Mouse (Mus musculus) lung, adult 2 months (tissue): Measurements from ENCODE around the gene Ttyh3. TPM values are rescaled to one million over a fixed set of nuclear protein-coding genes. Genes with fewer than 3 reads are reported as not detected.
"Not testable (repeated sequence)": the region's sequence is repeated elsewhere in the genome, so short reads cannot be mapped to it uniquely, and the experiment has no call there.

Experiments used
- DNase-seq: peaks from one replicate; pipeline ENCODE4 v3.0.0; 2022
- H3K4me1 ChIP-seq: fragments of 200-500 bp; 2 replicates; pipeline ENCODE4 v1.6.1; 2011; ENCODE audit warnings: low read length; ENCODE audit not compliant: control insufficient read depth, insufficient read depth
- H3K4me3 ChIP-seq: fragments of 200-500 bp; replicated peaks from 2 replicates; pipeline ENCODE3; 2011; ENCODE audit warnings: low read depth, mild to moderate bottlenecking, control low read depth, low read length; ENCODE audit errors: extremely low read depth
- CTCF ChIP-seq: fragments of 200-500 bp; IDR thresholded peaks from 2 replicates; pipeline ENCODE4 v1.5.1; 2011; ENCODE audit warnings: mild to moderate bottlenecking, low read length, control low read depth; ENCODE audit not compliant: insufficient read depth
- POLR2A ChIP-seq: fragments of 200-500 bp; IDR thresholded peaks from 2 replicates; pipeline ENCODE4 v1.6.1; 2011; ENCODE audit warnings: low read depth, mild to moderate bottlenecking, control low read depth, low read length, borderline replicate concordance; ENCODE audit errors: extremely low read depth
- WGBS: fragments of 180-500 bp; shearing (Covaris S2); methylation state at CpG from one replicate; pipeline ENCODE4 v1.1.7; 2018; 5-methylcytosine and 5-hydroxymethylcytosine counted together
- polyA plus RNA-seq: library from polyadenylated mRNA; depleted of rRNA; stranded (reverse); fragments of >200 nt; gene quantifications from 2 replicates; pipeline ENCODE4 v1.2.3, GENCODE M21; 2012

The Ttyh3 gene
- polyA plus RNA-seq, 1 experiment, result 117 TPM

DNA sequence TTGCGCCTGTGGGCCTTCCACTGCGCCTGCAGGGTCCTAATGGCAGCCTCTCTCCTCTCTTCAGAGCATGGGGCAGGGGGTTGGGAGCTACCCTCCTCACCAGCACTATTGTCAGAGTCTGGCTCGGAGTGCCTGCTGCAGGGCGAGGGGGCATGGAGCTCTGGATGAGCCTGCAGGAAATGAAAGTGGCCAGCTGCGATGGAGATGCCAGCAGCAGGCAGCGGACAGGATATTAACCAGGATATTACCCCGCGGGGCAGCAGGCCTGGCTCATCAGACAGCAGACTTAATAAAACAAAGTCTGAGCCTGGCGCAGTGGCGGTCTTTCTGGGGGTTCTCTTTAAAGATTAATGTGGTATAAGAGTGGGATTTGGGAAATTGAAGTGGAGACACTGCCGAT is 26.2 kb upstream of the Ttyh3 start:
- DNase-seq, result no peak

DNA sequence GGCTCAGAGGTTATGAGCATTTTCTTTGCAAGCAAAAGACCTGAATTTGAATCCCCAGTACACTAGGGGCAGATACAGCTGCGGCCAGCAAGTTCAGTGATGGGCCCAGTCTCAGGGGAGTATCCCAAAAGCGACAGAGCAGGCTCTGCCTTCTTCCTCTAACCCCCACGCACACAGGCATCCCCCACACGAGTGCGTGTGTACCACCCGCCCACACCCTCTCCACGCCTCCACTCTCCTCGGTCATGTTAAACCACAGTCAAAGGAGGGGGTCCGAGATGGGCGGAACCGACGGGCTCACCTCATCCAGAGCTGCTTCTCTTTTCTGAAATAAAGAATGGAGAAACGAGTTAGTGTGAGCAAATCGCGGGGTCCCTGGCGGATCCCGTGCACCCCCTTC is 25.2 kb upstream of the Ttyh3 start:
- TF ChIP-seq CTCF (no peak), POLR2A (no peak)
- Histone ChIP-seq H3K4me3 (no peak overlapping the region), H3K4me1 (no peaks in the 10 kb centered on the region)
- 88% methylated on average over 17 of the region's 17 CpGs for WGBS
- no peak for DNase-seq

More for the DNA sequence above, 26.2 kb upstream of the Ttyh3 start:
- H3K4me1 ChIP-seq, result no peaks in the 10 kb centered on the region
- no peak overlapping the region for H3K4me3 ChIP-seq
- WGBS, result 62% methylated on average over 11 of the region's 11 CpGs
- TF ChIP-seq CTCF (no peak), POLR2A (no peak)

DNA sequence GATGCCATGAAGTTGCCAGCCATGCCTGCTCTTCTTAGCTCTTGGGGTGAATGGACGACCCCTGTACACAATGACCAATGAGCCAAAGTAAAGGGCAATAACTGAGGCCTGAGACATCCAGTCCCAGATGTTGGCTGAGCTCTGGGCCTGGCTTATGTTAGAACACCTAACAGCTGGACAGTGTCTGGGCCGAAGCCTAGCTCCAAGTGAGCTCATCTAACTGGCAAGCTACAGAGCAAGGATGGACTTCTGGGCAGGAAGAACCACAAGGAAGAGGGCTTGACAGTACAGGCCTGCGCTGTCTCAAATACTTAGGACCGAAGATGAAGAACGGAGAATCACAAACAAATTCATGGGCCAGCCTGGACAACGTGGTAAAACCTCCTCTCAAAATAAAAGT is 23.8 kb upstream of the Ttyh3 start:
- DNase-seq, H3K4me1 ChIP-seq: not testable (repeated sequence)
- WGBS, result 78% methylated on average over 6 of the region's 6 CpGs

DNA sequence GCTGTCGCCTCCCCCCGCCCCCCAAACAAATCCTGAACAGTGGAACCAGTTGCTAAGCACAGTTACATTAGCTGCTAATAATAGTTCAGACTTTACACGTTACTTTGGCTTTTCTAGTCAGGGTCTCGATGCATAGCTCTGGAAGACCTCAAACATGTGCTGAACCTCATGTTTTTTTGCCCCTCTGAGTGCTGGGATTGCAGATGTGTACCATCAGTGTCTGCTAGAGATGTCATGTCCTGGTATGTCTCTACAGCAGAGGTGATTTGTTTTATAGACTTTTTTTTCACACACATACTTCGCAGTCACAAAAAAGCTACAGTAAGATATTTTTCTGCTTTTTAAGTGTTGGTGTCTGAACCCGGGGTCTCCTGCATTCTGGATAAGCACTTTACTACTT is 23.3 kb upstream of the Ttyh3 start:
- DNase-seq, result no peak
- 82% methylated on average over 6 of the region's 6 CpGs for WGBS

More for the DNA sequence above, 23.8 kb upstream of the Ttyh3 start:
- not testable (repeated sequence) for H3K4me3 ChIP-seq

DNA sequence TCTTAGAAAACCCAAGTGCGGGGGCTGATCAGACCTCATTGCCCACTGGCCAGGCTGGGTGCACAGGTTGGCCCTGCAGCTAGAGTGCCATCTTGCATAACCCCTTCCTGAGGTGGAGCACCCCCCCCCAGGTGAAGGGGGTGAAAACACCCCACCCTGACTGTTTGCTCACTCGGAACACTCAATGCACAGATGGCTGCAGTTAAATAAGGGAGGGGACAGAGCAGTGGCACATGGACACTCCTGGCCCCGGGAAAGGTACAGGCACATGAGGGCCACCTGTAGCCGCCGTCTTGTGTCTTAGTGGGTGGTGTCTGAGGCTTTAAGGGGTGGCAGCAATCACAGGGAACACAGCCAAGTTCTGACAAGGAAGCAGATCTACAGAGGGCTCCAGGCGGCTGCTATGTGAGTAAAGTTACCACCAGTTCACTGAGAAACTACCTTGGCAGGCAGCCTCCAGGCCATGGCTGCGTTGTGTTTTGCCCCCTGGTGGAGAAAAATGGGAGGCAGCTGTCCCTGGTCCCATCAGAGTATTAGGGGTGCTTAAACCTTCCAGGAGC is 14.9 kb upstream of the Ttyh3 start:
- peaks cover 8% of the 10 kb centered on the region for H3K4me1 ChIP-seq
- peak; percentile 59 for DNase-seq
- 35% methylated on average over 7 of the region's 7 CpGs for WGBS
- TF ChIP-seq POLR2A (no peak), CTCF (peak; percentile 84)
- H3K4me3 ChIP-seq, result no peak overlapping the region

More for the DNA sequence above, 23.3 kb upstream of the Ttyh3 start:
- no peaks in the 10 kb centered on the region for H3K4me1 ChIP-seq
- TF ChIP-seq CTCF (no peak), POLR2A (no peak)
- no peak overlapping the region for H3K4me3 ChIP-seq

DNA sequence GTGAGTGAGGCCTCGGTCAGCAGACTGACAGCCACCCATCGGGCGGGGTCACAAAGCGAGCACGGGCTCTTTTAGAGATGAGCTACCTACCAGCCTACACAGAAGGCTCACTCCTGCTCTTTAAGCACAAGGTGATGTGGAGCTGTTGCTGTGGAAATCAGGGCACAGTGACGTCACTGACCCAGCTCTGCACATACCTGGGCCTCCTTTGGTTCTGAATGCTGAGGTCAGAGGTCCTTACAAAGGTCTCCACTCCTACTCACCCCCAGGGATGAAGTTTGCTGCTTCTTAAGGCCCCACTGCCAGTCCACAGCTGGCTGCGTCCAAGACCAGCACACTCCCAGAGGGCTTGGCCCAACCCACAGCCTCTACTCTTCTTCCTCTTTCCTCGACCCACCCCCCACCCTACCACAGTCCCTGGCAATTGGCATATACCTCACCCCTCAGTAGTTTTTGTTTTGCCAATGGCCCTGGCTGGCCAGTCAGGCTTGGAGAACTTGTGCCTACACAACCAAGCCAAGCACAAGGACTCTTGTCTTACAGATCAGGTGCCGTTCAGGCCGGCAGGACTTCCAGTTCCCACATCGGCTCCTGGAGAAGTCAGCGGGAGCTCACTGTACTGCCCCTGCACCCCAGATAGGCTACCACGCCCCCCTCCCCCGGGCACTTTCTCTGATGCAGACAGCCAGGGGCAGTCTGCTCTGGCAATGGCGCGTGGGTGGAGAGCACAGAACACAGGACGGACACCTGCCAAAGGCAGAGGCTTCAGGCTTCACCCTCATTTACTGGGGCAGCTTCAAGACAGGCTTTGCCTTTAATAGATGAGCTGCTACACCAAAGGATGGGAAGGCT is 14.1 kb upstream of the Ttyh3 start:
- 61% methylated on average over 17 of the region's 17 CpGs for WGBS
- TF ChIP-seq CTCF (no peak), POLR2A (0 out of 2 replicates have a peak, but pooled peaks have one; percentile 6)
- DNase-seq, result no peak
- no peak overlapping the region for H3K4me3 ChIP-seq
- peaks cover 8% of the 10 kb centered on the region for H3K4me1 ChIP-seq

DNA sequence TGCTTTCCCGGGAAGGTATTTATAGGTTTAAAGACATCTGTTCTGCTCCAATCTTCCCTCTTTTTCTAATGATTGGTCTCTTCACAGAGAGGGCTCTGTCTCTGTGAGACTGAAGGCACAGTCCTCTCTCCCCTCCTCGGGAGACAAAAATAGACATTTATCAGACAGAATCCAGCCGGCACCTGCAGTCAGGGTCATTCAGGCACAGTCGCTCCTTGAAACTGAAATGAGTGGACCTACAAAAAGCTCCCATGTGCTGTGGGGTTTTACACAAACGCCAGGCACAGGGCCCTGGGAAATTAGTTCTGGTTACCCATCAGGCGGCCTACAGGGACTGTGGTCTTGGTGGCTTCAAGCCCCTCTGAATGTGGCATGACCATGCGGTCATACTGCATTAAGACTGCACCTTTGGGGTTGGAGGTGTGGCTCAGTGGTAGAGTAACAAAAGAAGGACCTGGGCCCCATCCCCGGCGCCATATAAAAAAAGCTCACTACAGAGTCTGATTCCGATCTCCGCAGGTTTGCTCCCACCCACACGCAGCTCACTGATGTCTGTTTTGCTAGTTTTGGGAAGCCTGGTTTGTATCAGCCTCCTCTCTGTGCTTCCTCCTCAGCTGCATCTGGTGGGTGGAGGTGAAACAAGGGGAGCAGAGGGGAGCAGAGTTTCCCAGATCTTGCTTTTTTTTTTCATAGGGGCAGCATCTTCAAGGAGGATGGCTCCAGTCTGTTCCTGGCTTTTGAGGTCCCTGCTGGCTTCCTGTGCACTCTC is 13.2 kb upstream of the Ttyh3 start:
- no peak overlapping the region for H3K4me3 ChIP-seq
- WGBS, result 71% methylated on average over 12 of the region's 12 CpGs
- TF ChIP-seq POLR2A (no peak), CTCF (no peak)

DNA sequence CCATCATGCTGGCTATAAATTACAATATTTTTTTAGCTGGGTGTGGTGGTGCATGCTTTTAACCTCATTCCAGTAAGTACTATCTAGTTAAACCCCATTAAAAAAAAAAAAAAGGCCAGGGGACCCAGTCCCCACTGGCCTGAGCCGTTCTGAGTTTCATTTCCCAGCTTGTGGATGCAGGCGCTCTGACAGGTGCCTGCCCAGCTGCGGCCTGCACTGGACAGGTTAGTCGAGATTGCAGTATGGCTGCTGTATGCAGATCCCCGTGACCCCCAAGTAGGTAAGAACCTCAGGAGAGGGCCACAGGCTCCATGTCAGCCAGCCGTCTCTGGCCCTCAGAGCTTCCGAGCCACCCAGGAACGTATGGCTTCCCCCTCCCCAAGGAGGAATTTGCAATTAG is 12.6 kb upstream of the Ttyh3 start:
- TF ChIP-seq CTCF, result no peak
- TF ChIP-seq POLR2A, result no peak
- H3K4me3 ChIP-seq, result no peak overlapping the region
- no peak for DNase-seq
- H3K4me1 ChIP-seq, result peaks cover 8% of the 10 kb centered on the region
- 71% methylated on average over 8 of the region's 8 CpGs for WGBS

More for the DNA sequence above, 13.2 kb upstream of the Ttyh3 start:
- no peak for DNase-seq
- peaks cover 8% of the 10 kb centered on the region for H3K4me1 ChIP-seq

DNA sequence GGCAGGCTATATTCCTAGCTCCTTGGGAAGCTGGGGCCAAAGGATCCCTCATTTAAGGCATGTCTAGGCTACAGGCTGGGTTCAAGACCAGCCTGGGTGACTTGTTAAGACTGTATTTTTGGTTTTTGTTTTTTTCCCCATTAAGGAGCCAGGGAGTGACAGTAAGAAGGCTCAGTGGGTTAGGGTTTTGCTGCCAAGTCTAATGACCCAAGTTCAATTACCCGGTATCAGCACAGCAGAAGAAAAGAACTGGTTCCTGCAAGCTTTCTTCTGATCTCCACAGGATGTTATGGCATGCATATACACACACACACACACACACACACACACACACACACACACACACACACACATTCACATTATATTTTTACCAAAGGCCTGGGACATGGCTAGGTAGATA is 11.6 kb upstream of the Ttyh3 start:
- TF ChIP-seq POLR2A (no peak), CTCF (no peak)
- whole genome bisulfite sequencing, result 41% methylated on average over 1 of the region's 1 CpGs
- H3K4me3 ChIP-seq, result no peak overlapping the region

More for the DNA sequence above, 11.6 kb upstream of the Ttyh3 start:
- peaks cover 8% of the 10 kb centered on the region for H3K4me1 ChIP-seq
- no peak for DNase-seq
